Mouse (Mus musculus): ENCODE measurements around the gene Plekha5. TPM values are rescaled to one million over a fixed set of nuclear protein-coding genes. Genes with fewer than 3 reads are reported as not detected.
"Not testable (repeated sequence)": the region's sequence is repeated elsewhere in the genome, so short reads cannot be mapped to it uniquely, and the experiment has no call there.

Gene Plekha5
- polyA plus RNA-seq, 1 experiment from 2014 or later = 32.4 TPM

GRCm38 (mm10) chr6:140498958-140499357 is 75.1 kb downstream of the Plekha5 start:
- Histone ChIP-seq H3K27ac (no peak overlapping the region), H3K27me3 (no peaks in the 10 kb centered on the region), H3K4me2 (no peak overlapping the region), H3K4me1 (peaks cover 3% of the 10 kb centered on the region; the same call in 1 of the 2 replicates), H3K4me3 (no peak overlapping the region), H3K9ac (no peak overlapping the region), H3K9me3 (replicated peaks) (no peaks in the 10 kb centered on the region), H3K36me3 (ENCODE audit: poor library complexity, severe bottlenecking) (peaks cover 7% of the 10 kb centered on the region)
- no peak for ATAC-seq
- 86% methylated on average over 4 of the region's 4 CpGs for WGBS

GRCm38 (mm10) chr6:140500829-140501228 is 77.0 kb downstream of the Plekha5 start:
- 71% methylated on average over 1 of the region's 1 CpGs for WGBS

GRCm38 (mm10) chr6:140501841-140502240 is 78.0 kb downstream of the Plekha5 start:
- no peak for ATAC-seq
- peaks cover 7% of the 10 kb centered on the region; the same call in 1 of the 2 replicates for H3K36me3 ChIP-seq (ENCODE audit: poor library complexity, severe bottlenecking)
- no peak overlapping the region for H3K4me2 ChIP-seq
- H3K4me1 ChIP-seq = peaks cover 3% of the 10 kb centered on the region; the same call in 1 of the 2 replicates
- no peaks in the 10 kb centered on the region for H3K27me3 ChIP-seq
- 92% methylated on average over 7 of the region's 7 CpGs for WGBS
- no peak overlapping the region for H3K9ac ChIP-seq
- H3K27ac ChIP-seq = no peak overlapping the region
- no peak overlapping the region for H3K4me3 ChIP-seq
- H3K9me3 ChIP-seq (replicated peaks) = no peaks in the 10 kb centered on the region

More at GRCm38 (mm10) chr6:140500829-140501228, 77.0 kb downstream of the Plekha5 start:
- H3K27ac ChIP-seq; H3K27me3 ChIP-seq; ATAC-seq; H3K9ac ChIP-seq; H3K36me3 ChIP-seq (ENCODE audit: poor library complexity, severe bottlenecking); H3K4me1 ChIP-seq; H3K4me3 ChIP-seq; H3K9me3 ChIP-seq (replicated peaks); H3K4me2 ChIP-seq: not testable (repeated sequence)

- Histone ChIP-seq H3K9me3 (replicated peaks) (no peaks in the 10 kb centered on the region), H3K9ac (no peak overlapping the region), H3K4me1 (peaks cover 14% of the 10 kb centered on the region), H3K4me3 (no peak overlapping the region), H3K36me3 (ENCODE audit: poor library complexity, severe bottlenecking) (peaks cover 6% of the 10 kb centered on the region; the same call in 1 of the 2 replicates), H3K27ac (no peak overlapping the region), H3K4me2 (no peak overlapping the region), H3K27me3 (no peaks in the 10 kb centered on the region)
- 82% methylated on average over 8 of the region's 10 CpGs for WGBS
- no peak for ATAC-seq
Observed at GRCm38 (mm10) chr6:140504796-140505195, 80.9 kb downstream of the Plekha5 start.

GRCm38 (mm10) chr6:140507605-140508004 is 83.8 kb downstream of the Plekha5 start:
- Histone ChIP-seq H3K4me3 (no peak overlapping the region), H3K36me3 (ENCODE audit: poor library complexity, severe bottlenecking) (no peaks in the 10 kb centered on the region), H3K9ac (no peak overlapping the region), H3K9me3 (replicated peaks) (no peaks in the 10 kb centered on the region), H3K4me1 (peaks cover 19% of the 10 kb centered on the region), H3K27ac (no peak overlapping the region), H3K27me3 (no peaks in the 10 kb centered on the region), H3K4me2 (no peak overlapping the region)
- no peak for ATAC-seq
- WGBS = 56% methylated on average over 3 of the region's 3 CpGs

- peak; percentile 44; the same call in 1 of the 2 replicates for ATAC-seq
- WGBS = 65% methylated on average over 13 of the region's 13 CpGs
- no peaks in the 10 kb centered on the region for H3K36me3 ChIP-seq (ENCODE audit: poor library complexity, severe bottlenecking)
Observed at GRCm38 (mm10) chr6:140508475-140509150, 84.8 kb downstream of the Plekha5 start.

GRCm38 (mm10) chr6:140509151-140509530 is 85.3 kb downstream of the Plekha5 start:
- Histone ChIP-seq H3K27ac (no peak overlapping the region), H3K27me3 (no peaks in the 10 kb centered on the region), H3K9me3 (replicated peaks) (no peaks in the 10 kb centered on the region), H3K9ac (no peak overlapping the region), H3K36me3 (ENCODE audit: poor library complexity, severe bottlenecking) (no peaks in the 10 kb centered on the region), H3K4me1 (peaks cover 22% of the 10 kb centered on the region), H3K4me3 (no peak overlapping the region), H3K4me2 (no peak overlapping the region)
- ATAC-seq = no peak
- 44% methylated on average over 9 of the region's 9 CpGs for WGBS

More at GRCm38 (mm10) chr6:140508475-140509150, 84.8 kb downstream of the Plekha5 start:
- Histone ChIP-seq H3K27ac (no peak overlapping the region), H3K9ac (no peak overlapping the region), H3K4me2 (no peak overlapping the region), H3K4me1 (peaks cover 21% of the 10 kb centered on the region), H3K27me3 (no peaks in the 10 kb centered on the region), H3K4me3 (no peak overlapping the region), H3K9me3 (replicated peaks) (no peaks in the 10 kb centered on the region)

- Histone ChIP-seq H3K27ac (no peak overlapping the region), H3K4me1 (peaks cover 30% of the 10 kb centered on the region), H3K4me2 (no peak overlapping the region), H3K4me3 (no peak overlapping the region), H3K36me3 (ENCODE audit: poor library complexity, severe bottlenecking) (no peaks in the 10 kb centered on the region), H3K9me3 (replicated peaks) (no peaks in the 10 kb centered on the region), H3K27me3 (no peaks in the 10 kb centered on the region), H3K9ac (no peak overlapping the region)
- WGBS = 66% methylated on average over 1 of the region's 1 CpGs
- no peak for ATAC-seq
Observed at GRCm38 (mm10) chr6:140512016-140512415, 88.2 kb downstream of the Plekha5 start.

- ATAC-seq = no peak
- Histone ChIP-seq H3K36me3 (ENCODE audit: poor library complexity, severe bottlenecking) (no peaks in the 10 kb centered on the region), H3K9me3 (replicated peaks) (no peaks in the 10 kb centered on the region), H3K4me2 (no peak overlapping the region), H3K27ac (no peak overlapping the region), H3K4me1 (peaks cover 30% of the 10 kb centered on the region), H3K9ac (no peak overlapping the region), H3K4me3 (no peak overlapping the region), H3K27me3 (no peaks in the 10 kb centered on the region)
- WGBS = 70% methylated on average over 8 of the region's 8 CpGs
Observed at GRCm38 (mm10) chr6:140512427-140512826, 88.6 kb downstream of the Plekha5 start.

GRCm38 (mm10) chr6:140514205-140515110 is 90.6 kb downstream of the Plekha5 start:
- Histone ChIP-seq H3K9me3 (replicated peaks) (no peaks in the 10 kb centered on the region), H3K36me3 (ENCODE audit: poor library complexity, severe bottlenecking) (no peaks in the 10 kb centered on the region), H3K9ac (no peak overlapping the region), H3K27me3 (no peaks in the 10 kb centered on the region), H3K27ac (no peak overlapping the region), H3K4me2 (no peak overlapping the region), H3K4me3 (no peak overlapping the region), H3K4me1 (peaks cover 26% of the 10 kb centered on the region)
- 14% methylated on average over 8 of the region's 8 CpGs for WGBS
- ATAC-seq = peak; percentile 57; the same call in 1 of the 2 replicates

GRCm38 (mm10) chr6:140515550-140515949 is 91.7 kb downstream of the Plekha5 start:
- WGBS = 67% methylated on average over 4 of the region's 4 CpGs
- ATAC-seq = no peak
- H3K4me1 ChIP-seq = peaks cover 33% of the 10 kb centered on the region
- no peak overlapping the region for H3K4me3 ChIP-seq
- no peak overlapping the region for H3K27ac ChIP-seq
- no peaks in the 10 kb centered on the region for H3K36me3 ChIP-seq (ENCODE audit: poor library complexity, severe bottlenecking)
- H3K4me2 ChIP-seq = no peak overlapping the region
- H3K27me3 ChIP-seq = no peaks in the 10 kb centered on the region
- H3K9me3 ChIP-seq (replicated peaks) = no peaks in the 10 kb centered on the region
- H3K9ac ChIP-seq = no peak overlapping the region

- H3K9me3 ChIP-seq (replicated peaks) = no peaks in the 10 kb centered on the region
- no peak overlapping the region for H3K27ac ChIP-seq
- WGBS = 76% methylated on average over 3 of the region's 3 CpGs
- ATAC-seq = no peak
- no peak overlapping the region for H3K9ac ChIP-seq
- H3K27me3 ChIP-seq = no peaks in the 10 kb centered on the region
- H3K4me3 ChIP-seq = no peak overlapping the region
- H3K36me3 ChIP-seq (ENCODE audit: poor library complexity, severe bottlenecking) = no peaks in the 10 kb centered on the region
- H3K4me1 ChIP-seq = peaks cover 38% of the 10 kb centered on the region
- no peak overlapping the region for H3K4me2 ChIP-seq
Observed at GRCm38 (mm10) chr6:140516202-140516601, 92.3 kb downstream of the Plekha5 start.

Measured in forebrain, embryonic 13.5 days (tissue).